Mouse (Mus musculus): ENCODE measurements at regions not wholly inside any gene's neighbourhood (a gene's known extent, or its start where the extent isn't known, plus 50 kb on each side); places are given as distances from the start of the nearest gene placed in this dataset.

DNA sequence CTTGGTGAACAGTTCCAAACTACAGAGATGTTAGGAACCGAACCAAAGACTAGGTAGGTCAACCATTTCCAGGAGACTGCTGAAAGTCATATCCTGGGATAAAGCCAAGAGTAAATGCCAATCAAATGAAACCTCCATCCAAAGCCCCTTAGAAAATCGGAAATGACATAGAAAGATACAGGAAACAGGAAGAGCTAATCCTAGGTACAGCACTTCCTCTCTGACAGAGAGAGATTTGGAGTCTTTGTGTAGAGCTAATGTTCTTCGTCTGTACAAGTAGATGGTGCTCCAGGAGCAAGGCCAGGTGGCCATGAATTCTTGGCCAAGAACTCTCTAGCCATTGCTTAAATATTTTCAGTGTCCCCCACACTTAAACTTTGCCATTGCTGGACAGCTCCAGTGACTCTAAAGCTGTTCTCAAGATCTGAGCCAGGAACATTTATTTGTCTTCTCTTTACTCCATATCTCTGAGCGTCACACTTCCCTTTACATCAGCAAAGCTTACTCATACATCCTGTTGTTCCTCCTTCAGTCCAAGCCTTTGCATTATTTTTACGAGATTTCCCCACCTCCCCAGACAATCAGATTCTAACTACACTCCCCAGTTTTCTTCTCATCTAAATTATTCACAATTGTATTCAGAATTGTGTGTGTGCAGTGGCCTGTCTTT, 199.1 kb upstream of the Zbtb20 start:
- DNase-seq: no peak

DNA sequence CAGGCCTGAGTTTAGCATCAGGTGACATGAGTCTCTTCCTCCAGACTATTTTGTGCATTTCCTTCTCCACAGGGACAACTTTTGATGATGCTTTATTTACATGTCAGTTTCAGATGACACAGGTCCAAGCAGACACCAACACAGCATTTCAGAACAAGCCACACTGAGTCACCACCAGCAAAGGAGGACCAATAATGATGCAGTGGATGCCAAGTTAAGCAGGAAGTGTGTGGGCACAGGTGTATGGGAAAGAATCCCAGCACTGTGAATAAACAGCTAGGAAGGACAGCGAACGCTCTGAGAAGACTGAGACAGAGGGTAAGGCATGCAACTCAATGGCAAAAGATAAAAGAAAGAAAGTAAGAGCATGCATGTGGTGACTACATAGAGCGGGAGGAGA, 200.7 kb upstream of the Zbtb20 start:
- no peak for DNase-seq

- peak; percentile 7 for DNase-seq
Measured at GRCm38 (mm10) chr16:42666601-42667000, 209.1 kb upstream of the Zbtb20 start.

DNA sequence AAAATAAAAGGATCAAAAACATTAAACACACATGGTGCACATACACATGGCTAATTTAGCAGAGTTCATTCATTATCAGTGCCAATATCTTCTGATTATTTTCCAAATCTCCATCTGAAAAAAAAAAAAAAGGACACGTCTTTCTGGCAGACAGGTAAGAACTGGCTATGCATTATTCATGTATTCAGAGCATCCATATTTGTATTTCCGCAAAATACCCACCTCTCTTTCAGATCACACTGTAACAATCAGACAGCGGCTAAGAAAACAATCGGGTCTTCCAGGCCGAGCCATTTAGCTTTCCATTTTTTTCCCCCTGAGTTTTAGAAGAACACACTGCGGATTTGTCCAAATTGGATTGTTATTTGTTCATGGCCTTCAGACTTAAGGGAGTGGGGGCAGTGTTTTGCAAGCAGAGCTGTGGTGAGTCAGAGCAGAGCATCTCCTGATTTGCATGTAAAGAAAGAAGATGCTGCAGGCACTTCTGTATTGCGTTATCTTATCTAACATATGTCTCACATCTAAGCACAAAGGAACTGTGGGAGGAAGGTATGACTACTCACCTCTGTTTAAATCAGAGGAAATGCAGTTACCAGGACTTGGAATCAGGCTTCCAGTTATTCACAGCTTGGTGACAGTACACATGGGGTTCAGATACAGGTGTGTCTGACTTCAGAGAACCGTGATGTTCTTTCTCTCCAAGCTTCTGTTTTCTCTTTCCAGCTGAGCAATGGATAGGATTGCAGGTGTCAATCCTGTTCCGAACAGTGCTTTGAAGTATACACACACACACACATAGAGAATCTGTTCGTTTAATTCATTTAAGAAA, 223.6 kb upstream of the Zbtb20 start:
- no peak for DNase-seq

- peak; percentile 9 for DNase-seq
Measured at GRCm38 (mm10) chr16:42649767-42650166, 225.9 kb upstream of the Zbtb20 start.

DNA sequence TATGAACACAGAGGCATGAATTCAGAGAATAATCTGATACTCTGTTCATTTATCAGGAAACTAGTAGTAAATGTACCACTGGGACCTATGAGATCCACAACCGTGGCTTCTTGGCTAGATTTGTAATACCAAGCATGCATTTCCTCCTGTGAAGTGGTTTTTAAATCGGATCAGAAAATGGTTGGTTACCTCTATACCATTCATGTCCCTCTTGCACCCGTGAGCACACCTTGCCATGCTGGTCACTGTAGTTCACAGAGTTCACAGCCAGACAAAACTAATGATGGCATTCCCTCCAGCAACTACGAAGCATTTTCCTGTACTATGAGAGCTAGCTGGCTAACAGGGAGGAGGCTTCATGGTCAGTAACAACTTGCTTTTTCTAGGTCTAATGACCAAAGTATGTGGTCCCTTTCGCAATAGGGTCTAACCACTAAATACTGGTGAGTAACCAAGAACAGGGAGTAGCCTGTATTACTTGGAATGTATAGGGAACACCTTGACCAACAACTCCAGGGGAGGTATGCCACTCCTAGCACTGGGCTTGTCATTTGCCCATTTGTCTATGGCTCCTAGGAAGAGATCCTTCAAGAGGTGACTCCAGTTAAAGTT, 227.0 kb upstream of the Zbtb20 start:
- DNase-seq: no peak

DNA sequence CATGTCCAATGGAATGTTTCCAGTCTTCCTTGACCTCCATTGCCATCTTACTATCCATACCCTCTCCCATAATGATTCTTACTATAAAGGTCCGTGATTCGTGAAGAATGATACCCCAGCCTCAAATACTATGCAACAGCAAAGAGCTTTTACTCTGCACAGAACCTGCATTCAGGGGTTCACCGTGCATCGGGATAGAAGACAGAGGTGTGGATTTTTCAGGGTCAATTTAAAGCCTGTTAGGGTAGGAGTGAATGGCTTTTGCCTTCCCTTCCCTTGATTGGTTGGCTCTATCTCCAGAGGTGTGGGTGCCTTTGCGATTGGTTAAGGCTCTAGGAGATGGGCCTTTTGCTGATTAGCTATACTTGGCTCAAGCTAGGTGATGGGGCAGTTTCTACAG, 227.9 kb upstream of the Zbtb20 start:
- no peak for DNase-seq

DNA sequence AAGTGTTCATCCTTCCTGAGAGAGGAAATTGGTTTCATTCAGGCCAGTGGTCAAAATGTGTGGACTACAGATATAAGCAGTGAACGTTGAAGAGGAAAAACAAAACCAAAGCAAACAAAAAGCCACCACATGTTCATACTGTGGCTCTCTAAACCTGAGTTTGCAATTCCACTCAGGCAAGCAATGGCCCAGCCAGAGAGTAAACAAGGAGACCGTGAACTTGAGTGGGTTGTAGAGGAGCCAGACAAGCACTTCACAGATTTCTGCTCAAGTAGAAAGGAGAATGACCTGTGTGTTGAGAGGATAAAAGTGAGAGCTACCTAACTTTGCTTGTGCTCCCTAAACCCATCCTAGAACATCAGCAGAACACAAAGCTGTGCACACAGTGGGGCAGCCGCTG, 239.9 kb upstream of the Zbtb20 start:
- no peak for DNase-seq

DNA sequence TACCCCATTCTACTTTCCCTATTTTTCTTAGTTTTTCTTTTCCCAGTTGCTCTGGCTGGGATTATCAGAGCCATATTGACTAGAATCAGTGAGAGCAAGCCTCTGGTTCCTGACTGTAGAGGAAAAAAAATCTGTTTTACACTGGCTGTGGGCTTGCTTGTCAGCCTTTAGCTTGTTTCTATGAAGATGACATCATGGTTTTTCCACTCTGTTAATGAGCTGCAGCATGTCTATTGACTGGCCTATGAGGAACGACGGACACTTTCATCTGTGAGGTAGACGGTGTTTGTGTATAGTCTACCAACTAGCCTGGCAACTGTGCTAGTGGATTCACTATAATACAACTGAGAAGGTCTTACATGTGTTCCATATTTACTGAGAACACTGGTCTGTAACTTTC, 248.0 kb upstream of the Zbtb20 start:
- no peak for DNase-seq

DNA sequence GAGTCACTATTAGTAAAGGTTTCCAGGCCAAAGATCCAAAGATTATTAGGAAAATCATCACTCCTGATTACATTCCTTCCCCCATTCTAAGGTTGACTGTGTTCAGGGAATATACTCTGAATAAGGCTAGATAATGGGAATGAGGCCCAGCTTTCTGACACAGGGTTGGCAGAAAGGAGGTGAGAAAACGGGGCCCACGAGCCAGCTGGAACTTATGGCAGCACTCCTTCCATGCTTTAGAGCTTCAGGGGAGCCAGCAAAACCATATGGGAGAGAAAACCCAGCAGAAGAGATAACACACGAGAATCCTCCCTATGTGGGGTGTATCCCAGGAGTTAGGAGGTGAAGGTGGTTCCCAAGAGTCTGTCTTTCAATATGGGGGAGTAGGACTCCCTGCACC, 259.8 kb upstream of the Zbtb20 start:
- DNase-seq: no peak

GRCm38 (mm10) chr16:42612011-42612410, 263.7 kb upstream of the Zbtb20 start:
- DNase-seq: no peak

GRCm38 (mm10) chr16:42608336-42608735, 267.3 kb upstream of the Zbtb20 start:
- DNase-seq: no peak

GRCm38 (mm10) chr16:42592321-42592720, 251.9 kb upstream of the Gap43 start:
- no peak for DNase-seq

DNA sequence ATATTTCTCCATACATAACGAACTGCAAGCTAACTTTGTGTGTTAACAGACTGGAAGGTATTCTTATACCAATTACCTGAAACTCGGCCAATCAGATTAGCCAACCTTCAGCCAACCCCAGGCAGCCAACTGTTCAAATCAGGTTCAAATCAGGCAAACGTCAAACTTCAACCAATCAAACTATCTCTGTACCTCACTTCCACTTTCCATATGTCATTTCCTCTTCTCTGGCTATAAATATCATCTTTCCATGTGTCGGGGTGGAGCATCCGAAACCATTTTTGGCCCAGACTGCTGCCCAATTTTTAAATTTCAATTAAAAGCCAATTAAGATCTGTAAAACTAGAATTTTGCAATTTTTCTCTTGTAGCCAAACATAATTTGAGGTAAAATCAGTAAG, 251.1 kb upstream of the Gap43 start:
- no peak for DNase-seq

DNA sequence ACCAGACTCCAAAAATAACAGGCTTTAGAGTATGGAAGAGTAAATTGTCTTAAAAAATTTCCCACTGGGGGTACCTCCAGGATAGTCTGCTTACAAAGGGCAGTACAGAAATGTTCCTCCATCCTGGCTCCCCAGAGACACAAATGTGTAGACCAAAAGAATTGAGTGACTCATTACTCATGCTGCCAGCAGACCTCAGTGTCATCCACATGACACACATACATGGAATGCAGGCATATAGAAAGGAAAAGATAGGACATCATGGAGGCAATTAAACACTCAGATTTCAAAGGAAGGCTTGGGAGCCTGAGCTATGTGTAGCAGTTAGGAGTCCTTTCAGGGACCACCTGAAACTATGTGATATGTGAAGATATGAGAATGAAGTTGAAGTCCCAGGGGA, 245.7 kb upstream of the Gap43 start:
- DNase-seq: no peak

DNA sequence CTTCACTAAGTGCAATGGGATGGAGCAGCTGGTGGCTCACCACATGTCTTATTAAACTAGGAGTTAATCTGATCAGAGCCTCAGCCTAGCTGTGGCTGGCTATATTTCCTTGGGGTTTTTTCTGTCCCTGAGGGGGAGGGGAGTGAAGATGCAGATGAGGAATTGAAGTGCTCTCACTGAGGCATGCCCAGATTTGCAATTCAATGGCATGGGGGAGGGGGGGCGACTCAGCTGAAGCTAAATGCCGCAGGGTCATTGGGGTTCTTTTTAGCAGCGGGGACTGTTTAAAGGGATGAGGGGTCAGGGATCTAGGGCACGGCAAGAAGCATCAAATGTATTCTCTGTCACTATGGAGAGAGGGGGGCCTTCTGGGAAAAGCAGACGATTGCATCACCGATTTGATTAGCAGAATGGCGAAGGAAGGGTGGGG, 235.1 kb upstream of the Gap43 start:
- DNase-seq: peak; percentile 91

GRCm38 (mm10) chr16:42574978-42575377, 234.5 kb upstream of the Gap43 start:
- no peak for DNase-seq

GRCm38 (mm10) chr16:42570246-42570996, 230.0 kb upstream of the Gap43 start:
- no peak for DNase-seq

DNA sequence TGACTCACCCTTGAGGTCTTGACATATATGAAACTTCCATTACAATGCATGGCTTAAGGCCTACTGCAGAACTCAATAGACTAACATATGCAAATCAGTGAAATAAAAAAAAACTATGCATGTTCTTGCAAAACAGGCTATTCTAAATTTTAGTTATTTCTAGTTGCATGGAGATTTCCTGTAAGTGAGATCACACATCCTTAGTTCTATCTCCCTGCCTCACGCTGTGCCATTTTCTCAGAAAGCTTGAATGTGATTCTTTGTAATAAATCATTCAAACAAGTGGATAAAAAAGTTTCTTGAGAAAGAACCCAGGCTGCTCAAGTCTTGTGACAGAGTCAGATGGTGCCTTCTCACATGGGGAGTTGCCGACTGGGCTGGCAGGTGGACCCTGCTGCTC, 228.9 kb upstream of the Gap43 start:
- DNase-seq: no peak

GRCm38 (mm10) chr16:42549591-42549990, 209.1 kb upstream of the Gap43 start:
- DNase-seq: peak; percentile 57

DNA sequence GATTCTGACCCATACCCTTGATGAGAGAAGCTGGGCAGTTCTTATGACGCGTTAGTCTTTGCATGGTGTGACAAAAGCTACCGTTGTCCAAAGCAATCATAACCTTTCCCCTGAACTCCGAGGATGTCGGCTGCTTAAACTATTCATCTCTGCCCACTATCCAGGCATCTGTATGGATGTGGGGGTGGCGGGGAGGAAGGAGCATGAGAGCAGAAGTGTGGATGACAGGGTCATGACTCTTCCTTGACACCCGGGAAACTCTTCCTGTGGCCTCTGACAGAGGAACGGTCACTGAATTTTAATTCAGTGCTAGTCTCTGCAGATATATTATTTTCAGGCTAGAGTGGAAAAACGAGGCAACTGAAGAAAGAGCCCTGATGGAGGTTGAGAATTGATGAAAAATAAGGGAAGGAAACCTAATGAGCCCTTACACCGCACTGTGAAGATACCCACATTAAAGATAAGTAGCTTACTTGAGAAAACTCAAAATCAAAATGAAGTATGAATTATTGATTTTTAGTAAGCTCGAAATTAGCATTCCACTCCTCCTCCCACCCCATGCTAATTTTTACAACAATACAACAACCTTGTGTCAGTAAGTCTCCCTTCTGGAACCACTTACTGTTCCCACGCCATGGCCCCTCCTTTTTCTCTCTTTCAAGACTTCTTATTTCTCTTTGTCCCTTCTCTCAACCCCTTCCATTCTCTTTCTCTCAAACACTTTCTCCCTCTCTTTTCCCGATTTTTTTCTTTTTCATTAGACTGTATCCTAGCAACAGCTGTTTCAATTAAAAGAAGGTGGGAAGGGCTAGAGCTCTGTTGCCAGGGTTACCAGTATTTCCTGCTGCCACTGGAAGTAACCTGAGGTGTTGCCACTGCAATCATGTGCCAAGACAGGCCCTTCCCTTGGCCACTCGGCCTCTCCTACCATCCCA, 206.0 kb upstream of the Gap43 start:
- DNase-seq: peak; percentile 59

- no peak for DNase-seq
Measured at GRCm38 (mm10) chr16:42517321-42517720, 176.9 kb upstream of the Gap43 start.

Measured in embryo, embryonic 11 days (tissue).